Mouse (Mus musculus) bone marrow macrophage, adult 2 months (primary cell): ENCODE data around the gene Ndufs7.

Experiments
- CTCF ChIP-seq: IDR thresholded peaks from 2 replicates; pipeline ENCODE4 v1.5.1; 2012; ENCODE audit warnings: low read depth, mild to moderate bottlenecking, low read length, moderate library complexity
- POLR2A ChIP-seq: IDR thresholded peaks from 2 replicates; pipeline ENCODE4 v1.6.1; 2012; ENCODE audit warnings: mild to moderate bottlenecking, low read depth, low read length, borderline replicate concordance

GRCm38 (mm10) chr10:80252493-80253274 lies 3.8 kb downstream of the Ndufs7 start:
- TF ChIP-seq CTCF: no peak
- no peak for TF ChIP-seq POLR2A
